Mouse (Mus musculus): ENCODE results near the gene Pde6g.

- TF ChIP-seq POLR2A (IDR thresholded peaks at IDR 0.05; ENCODE audit: control insufficient read depth, low read depth, low read length) (no peak), CTCF (IDR thresholded peaks at IDR 0.05; ENCODE audit: control insufficient read depth, insufficient read depth, insufficient replicate concordance, low read depth, low read length) (no peak)
These were observed 40.1 kb upstream of the Pde6g start for GRCm38 (mm10) chr11:120493351-120493750.

Data from testis, adult 2 months (tissue).